Mouse (Mus musculus): ENCODE results near the gene Metap1d. TPM values are rescaled to one million over a fixed set of nuclear protein-coding genes. Genes with fewer than 3 reads are reported as not detected.
A peak's percentile ranks its signal among the peaks of the same experiment; 100 is the strongest.

Metap1d gene
- polyA plus RNA-seq, 1 experiment from 2014 or later, result 46.5 TPM

- Histone ChIP-seq H3K9ac (ENCODE audit: low read length) (no peak overlapping the region), H3K36me3 (ENCODE audit: control insufficient read depth, insufficient read depth) (peaks cover 6% of the 10 kb centered on the region), H3K9me3 (replicated peaks; ENCODE audit: control insufficient read depth, low read length) (no peaks in the 10 kb centered on the region), H3K27me3 (ENCODE audit: control insufficient read depth, insufficient read depth, low read length) (no peaks in the 10 kb centered on the region; the same call in 1 of the 2 replicates), H3K4me3 (ENCODE audit: low read length) (no peak overlapping the region), H3K4me2 (ENCODE audit: low read depth, low read length) (no peak overlapping the region), H3K27ac (ENCODE audit: low read length) (no peak overlapping the region), H3K4me1 (ENCODE audit: control insufficient read depth, insufficient read depth, low read length) (no peaks in the 10 kb centered on the region)
- ATAC-seq (replicated peaks; ENCODE audit: extremely low read depth, insufficient read depth, low FRiP score), result no peak
- WGBS, result 52% methylated on average over 17 of the region's 17 CpGs
Measured at GRCm38 (mm10) chr2:71445536-71446196, 7.4 kb upstream of the Metap1d start.

- no peak overlapping the region for H3K9ac ChIP-seq (ENCODE audit: low read length)
- peaks cover 5% of the 10 kb centered on the region; the same call in 1 of the 2 replicates for H3K27me3 ChIP-seq (ENCODE audit: control insufficient read depth, insufficient read depth, low read length)
- H3K4me3 ChIP-seq (ENCODE audit: low read length), result no peak overlapping the region
- H3K9me3 ChIP-seq (replicated peaks; ENCODE audit: control insufficient read depth, low read length), result no peaks in the 10 kb centered on the region
- no peak overlapping the region for H3K4me2 ChIP-seq (ENCODE audit: low read depth, low read length)
- no peaks in the 10 kb centered on the region for H3K36me3 ChIP-seq (ENCODE audit: control insufficient read depth, insufficient read depth)
- H3K4me1 ChIP-seq (ENCODE audit: control insufficient read depth, insufficient read depth, low read length), result peaks cover 2% of the 10 kb centered on the region; the same call in 1 of the 2 replicates
- no peak overlapping the region for H3K27ac ChIP-seq (ENCODE audit: low read length)
- no peak for ATAC-seq (replicated peaks; ENCODE audit: extremely low read depth, insufficient read depth, low FRiP score)
- WGBS, result 9% methylated on average over 2 of the region's 2 CpGs
Measured at GRCm38 (mm10) chr2:71449604-71450003, 3.5 kb upstream of the Metap1d start.

- H3K9me3 ChIP-seq (replicated peaks; ENCODE audit: control insufficient read depth, low read length), result no peaks in the 10 kb centered on the region
- no peak overlapping the region for H3K27ac ChIP-seq (ENCODE audit: low read length)
- no peaks in the 10 kb centered on the region for H3K36me3 ChIP-seq (ENCODE audit: control insufficient read depth, insufficient read depth)
- ATAC-seq (replicated peaks; ENCODE audit: extremely low read depth, insufficient read depth, low FRiP score), result no peak
- peaks cover 2% of the 10 kb centered on the region; the same call in 1 of the 2 replicates for H3K4me1 ChIP-seq (ENCODE audit: control insufficient read depth, insufficient read depth, low read length)
- 62% methylated on average over 5 of the region's 5 CpGs for WGBS
- no peak overlapping the region for H3K9ac ChIP-seq (ENCODE audit: low read length)
- H3K4me2 ChIP-seq (ENCODE audit: low read depth, low read length), result no peak overlapping the region
- H3K4me3 ChIP-seq (ENCODE audit: low read length), result no peak overlapping the region
- H3K27me3 ChIP-seq (ENCODE audit: control insufficient read depth, insufficient read depth, low read length), result peaks cover 5% of the 10 kb centered on the region; the same call in 1 of the 2 replicates
Measured at GRCm38 (mm10) chr2:71451761-71452160, 1.3 kb upstream of the Metap1d start.

- Histone ChIP-seq H3K9ac (ENCODE audit: low read length) (peak overlapping the region; percentile 83), H3K4me2 (ENCODE audit: low read depth, low read length) (peak overlapping the region; percentile 93), H3K36me3 (ENCODE audit: control insufficient read depth, insufficient read depth) (no peaks in the 10 kb centered on the region), H3K4me1 (ENCODE audit: control insufficient read depth, insufficient read depth, low read length) (peaks cover 2% of the 10 kb centered on the region; the same call in 1 of the 2 replicates), H3K4me3 (ENCODE audit: low read length) (peak overlapping the region; percentile 81), H3K27ac (ENCODE audit: low read length) (no peak overlapping the region), H3K27me3 (ENCODE audit: control insufficient read depth, insufficient read depth, low read length) (peaks cover 5% of the 10 kb centered on the region; the same call in 1 of the 2 replicates), H3K9me3 (replicated peaks; ENCODE audit: control insufficient read depth, low read length) (no peaks in the 10 kb centered on the region)
- ATAC-seq (replicated peaks; ENCODE audit: extremely low read depth, insufficient read depth, low FRiP score), result no peak
- 34% methylated on average over 4 of the region's 4 CpGs for WGBS
Measured at GRCm38 (mm10) chr2:71453917-71454260, 813 bp downstream of the Metap1d start.

GRCm38 (mm10) chr2:71458624-71459023, 5.5 kb downstream of the Metap1d start:
- Histone ChIP-seq H3K36me3 (ENCODE audit: control insufficient read depth, insufficient read depth) (no peaks in the 10 kb centered on the region), H3K9ac (ENCODE audit: low read length) (no peak overlapping the region), H3K4me3 (ENCODE audit: low read length) (no peak overlapping the region), H3K9me3 (replicated peaks; ENCODE audit: control insufficient read depth, low read length) (no peaks in the 10 kb centered on the region), H3K4me1 (ENCODE audit: control insufficient read depth, insufficient read depth, low read length) (no peaks in the 10 kb centered on the region), H3K4me2 (ENCODE audit: low read depth, low read length) (no peak overlapping the region), H3K27me3 (ENCODE audit: control insufficient read depth, insufficient read depth, low read length) (no peaks in the 10 kb centered on the region), H3K27ac (ENCODE audit: low read length) (no peak overlapping the region)
- 75% methylated on average over 13 of the region's 13 CpGs for WGBS
- no peak for ATAC-seq (replicated peaks; ENCODE audit: extremely low read depth, insufficient read depth, low FRiP score)

GRCm38 (mm10) chr2:71459659-71460058, 6.6 kb downstream of the Metap1d start:
- ATAC-seq (replicated peaks; ENCODE audit: extremely low read depth, insufficient read depth, low FRiP score), result no peak
- H3K27ac ChIP-seq (ENCODE audit: low read length), result no peak overlapping the region
- H3K4me3 ChIP-seq (ENCODE audit: low read length), result no peak overlapping the region
- H3K9ac ChIP-seq (ENCODE audit: low read length), result no peak overlapping the region
- H3K27me3 ChIP-seq (ENCODE audit: control insufficient read depth, insufficient read depth, low read length), result no peaks in the 10 kb centered on the region
- WGBS, result 85% methylated on average over 1 of the region's 1 CpGs
- H3K9me3 ChIP-seq (replicated peaks; ENCODE audit: control insufficient read depth, low read length), result no peaks in the 10 kb centered on the region
- H3K36me3 ChIP-seq (ENCODE audit: control insufficient read depth, insufficient read depth), result no peaks in the 10 kb centered on the region
- H3K4me1 ChIP-seq (ENCODE audit: control insufficient read depth, insufficient read depth, low read length), result no peaks in the 10 kb centered on the region
- no peak overlapping the region for H3K4me2 ChIP-seq (ENCODE audit: low read depth, low read length)

- Histone ChIP-seq H3K27ac (ENCODE audit: low read length) (no peak overlapping the region), H3K9me3 (replicated peaks; ENCODE audit: control insufficient read depth, low read length) (no peaks in the 10 kb centered on the region), H3K9ac (ENCODE audit: low read length) (no peak overlapping the region), H3K36me3 (ENCODE audit: control insufficient read depth, insufficient read depth) (no peaks in the 10 kb centered on the region), H3K4me3 (ENCODE audit: low read length) (no peak overlapping the region), H3K27me3 (ENCODE audit: control insufficient read depth, insufficient read depth, low read length) (no peaks in the 10 kb centered on the region), H3K4me2 (ENCODE audit: low read depth, low read length) (no peak overlapping the region), H3K4me1 (ENCODE audit: control insufficient read depth, insufficient read depth, low read length) (no peaks in the 10 kb centered on the region)
- no peak for ATAC-seq (replicated peaks; ENCODE audit: extremely low read depth, insufficient read depth, low FRiP score)
- WGBS, result 55% methylated on average over 6 of the region's 6 CpGs
Measured at GRCm38 (mm10) chr2:71461139-71461538, 8.1 kb downstream of the Metap1d start.

GRCm38 (mm10) chr2:71461589-71461988, 8.5 kb downstream of the Metap1d start:
- H3K9me3 ChIP-seq (replicated peaks; ENCODE audit: control insufficient read depth, low read length), result no peaks in the 10 kb centered on the region
- no peak overlapping the region for H3K9ac ChIP-seq (ENCODE audit: low read length)
- H3K27ac ChIP-seq (ENCODE audit: low read length), result no peak overlapping the region
- no peak overlapping the region for H3K4me2 ChIP-seq (ENCODE audit: low read depth, low read length)
- no peaks in the 10 kb centered on the region for H3K36me3 ChIP-seq (ENCODE audit: control insufficient read depth, insufficient read depth)
- no peaks in the 10 kb centered on the region for H3K27me3 ChIP-seq (ENCODE audit: control insufficient read depth, insufficient read depth, low read length)
- 44% methylated on average over 7 of the region's 7 CpGs for WGBS
- H3K4me1 ChIP-seq (ENCODE audit: control insufficient read depth, insufficient read depth, low read length), result no peaks in the 10 kb centered on the region
- no peak for ATAC-seq (replicated peaks; ENCODE audit: extremely low read depth, insufficient read depth, low FRiP score)
- H3K4me3 ChIP-seq (ENCODE audit: low read length), result no peak overlapping the region

- Histone ChIP-seq H3K36me3 (ENCODE audit: control insufficient read depth, insufficient read depth) (no peaks in the 10 kb centered on the region), H3K4me2 (ENCODE audit: low read depth, low read length) (no peak overlapping the region), H3K9me3 (replicated peaks; ENCODE audit: control insufficient read depth, low read length) (no peaks in the 10 kb centered on the region), H3K9ac (ENCODE audit: low read length) (no peak overlapping the region), H3K4me3 (ENCODE audit: low read length) (no peak overlapping the region), H3K27me3 (ENCODE audit: control insufficient read depth, insufficient read depth, low read length) (no peaks in the 10 kb centered on the region), H3K4me1 (ENCODE audit: control insufficient read depth, insufficient read depth, low read length) (no peaks in the 10 kb centered on the region), H3K27ac (ENCODE audit: low read length) (no peak overlapping the region)
- ATAC-seq (replicated peaks; ENCODE audit: extremely low read depth, insufficient read depth, low FRiP score), result no peak
- 92% methylated on average over 4 of the region's 4 CpGs for WGBS
Measured at GRCm38 (mm10) chr2:71462066-71462465, 9.0 kb downstream of the Metap1d start.
